Mouse (Mus musculus) cortical plate, adult 2 months (tissue): ENCODE measurements around the gene Dock7.

Experiments
- CTCF ChIP-seq: fragments of 200-500 bp; IDR thresholded peaks from 2 replicates; pipeline ENCODE4 v1.5.1; 2011; ENCODE audit warnings: mild to moderate bottlenecking, control low read depth, low read length; ENCODE audit not compliant: insufficient read depth; ENCODE audit errors: extremely low read depth
- POLR2A ChIP-seq: fragments of 200-500 bp; IDR thresholded peaks from 2 replicates; pipeline ENCODE4 v1.6.1; 2011; ENCODE audit warnings: mild to moderate bottlenecking, low read length, control low read depth; ENCODE audit not compliant: insufficient read depth; ENCODE audit errors: extremely low read depth

DNA sequence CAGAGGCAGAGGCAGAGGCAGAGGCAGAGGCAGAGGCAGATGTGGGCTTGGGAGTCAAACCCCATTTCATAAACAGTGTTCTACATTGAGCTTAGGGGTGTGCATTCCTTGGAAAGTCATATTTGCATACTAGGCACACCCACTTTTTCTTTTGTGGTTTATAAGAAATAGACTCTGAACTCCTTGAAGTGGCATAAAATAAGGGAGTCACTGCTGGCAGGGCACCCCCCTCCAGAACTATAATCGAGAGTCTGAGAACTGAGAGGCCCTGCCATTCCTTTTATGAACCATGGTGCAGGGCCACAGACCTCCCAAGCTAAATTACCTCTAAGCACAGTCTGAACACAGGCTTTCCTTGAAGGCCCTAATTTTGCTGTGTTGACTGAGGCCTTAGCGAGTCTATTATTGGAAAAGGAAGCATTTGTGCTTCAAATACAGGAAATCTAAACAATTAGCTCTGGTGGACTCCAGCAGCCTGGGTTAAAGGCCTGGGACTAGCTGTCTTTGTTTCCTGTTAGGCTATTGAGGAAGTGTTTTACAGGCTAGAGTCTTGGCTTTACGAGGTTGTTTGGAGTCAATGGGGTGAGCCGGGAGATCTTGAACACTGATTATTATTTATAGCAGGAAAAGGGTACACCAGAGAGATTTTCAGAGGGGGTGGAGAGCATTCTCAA is 31.3 kb upstream of the Dock7 start:
- no peak for TF ChIP-seq POLR2A
- no peak for TF ChIP-seq CTCF
